Mouse (Mus musculus) MEL (cell line): ENCODE measurements at regions not wholly inside any gene's neighbourhood (a gene's known extent, or its start where the extent isn't known, plus 50 kb on each side); places are given as distances from the start of the nearest gene placed in this dataset.

Source experiments
- CHD1 ChIP-seq: IDR thresholded peaks from 2 replicates; pipeline ENCODE4 v1.6.1; 2012; ENCODE audit warnings: low read depth, mild to moderate bottlenecking, inconsistent platforms, low read length, improper control_type of control experiment
- CHD2 ChIP-seq: IDR thresholded peaks from 2 replicates; pipeline ENCODE4 v1.6.1; 2011; ENCODE audit warnings: low read length, improper control_type of control experiment
- CTCF ChIP-seq, 3 experiments: IDR thresholded peaks in 2 of 3; conservative IDR thresholded peaks in 1 of 3; 2 replicates each; pipeline ENCODE4 v1.5.1; 2011 to 2012; ENCODE audit warnings: low read length in 3 of 3, low read depth in 2 of 3, mild to moderate bottlenecking in 2 of 3, improper control_type of control experiment in 1 of 3, inconsistent platforms in 1 of 3, mixed read lengths in 1 of 3, moderate library complexity in 1 of 3; ENCODE audit not compliant: control insufficient read depth in 1 of 3, insufficient read depth in 1 of 3, poor library complexity in 1 of 3, severe bottlenecking in 1 of 3
- ELF1 ChIP-seq: IDR thresholded peaks from 2 replicates; pipeline ENCODE4 v1.6.1; 2014; ENCODE audit warnings: low read depth, mild to moderate bottlenecking, inconsistent platforms, low read length, improper control_type of control experiment, moderate library complexity
- EP300 ChIP-seq, 2 experiments: IDR thresholded peaks; 2 replicates each; pipeline ENCODE4 v1.6.1; 2011; ENCODE audit warnings: improper control_type of control experiment in 2 of 2, low read length in 2 of 2, low read depth in 1 of 2, mild to moderate bottlenecking in 1 of 2
- MAFK ChIP-seq: IDR thresholded peaks from 2 replicates; pipeline ENCODE4 v1.6.1; 2011; ENCODE audit warnings: low read depth, mild to moderate bottlenecking, low read length, improper control_type of control experiment, borderline replicate concordance
- MYC ChIP-seq: IDR thresholded peaks from 2 replicates; pipeline ENCODE4 v1.6.1; 2011; ENCODE audit warnings: low read depth, mild to moderate bottlenecking, low read length, improper control_type of control experiment, moderate library complexity
- NRF1 ChIP-seq: IDR thresholded peaks from 2 replicates; pipeline ENCODE4 v1.6.1; 2014; ENCODE audit warnings: low read depth, mild to moderate bottlenecking, inconsistent platforms, low read length, improper control_type of control experiment, moderate library complexity; ENCODE audit not compliant: poor library complexity, insufficient read depth, severe bottlenecking
- POLR2A ChIP-seq, 2 experiments: IDR thresholded peaks; 2 replicates each; pipeline ENCODE4 v1.6.1; 2011 to 2012; ENCODE audit warnings: low read length in 2 of 2, mild to moderate bottlenecking in 2 of 2, control low read depth in 1 of 2, improper control_type of control experiment in 1 of 2, low read depth in 1 of 2, moderate library complexity in 1 of 2; ENCODE audit not compliant: control insufficient read depth in 1 of 2, insufficient read depth in 1 of 2, poor library complexity in 1 of 2
- RCOR1 ChIP-seq: IDR thresholded peaks from 2 replicates; pipeline ENCODE4 v1.6.1; 2012; ENCODE audit warnings: low read depth, mild to moderate bottlenecking, inconsistent platforms, low read length, improper control_type of control experiment
- TAL1 ChIP-seq: IDR thresholded peaks from 2 replicates; pipeline ENCODE4 v1.6.1; 2012; ENCODE audit warnings: mild to moderate bottlenecking, inconsistent platforms, low read length, moderate library complexity, mixed read lengths
- TCF12 ChIP-seq: IDR thresholded peaks from 2 replicates; pipeline ENCODE4 v1.6.1; 2014; ENCODE audit warnings: low read depth, mild to moderate bottlenecking, inconsistent platforms, low read length, improper control_type of control experiment, moderate library complexity
- ZMIZ1 ChIP-seq: IDR thresholded peaks from 2 replicates; pipeline ENCODE4 v1.6.1; 2012; ENCODE audit warnings: low read depth, mild to moderate bottlenecking, inconsistent platforms, low read length, improper control_type of control experiment, moderate library complexity

DNA sequence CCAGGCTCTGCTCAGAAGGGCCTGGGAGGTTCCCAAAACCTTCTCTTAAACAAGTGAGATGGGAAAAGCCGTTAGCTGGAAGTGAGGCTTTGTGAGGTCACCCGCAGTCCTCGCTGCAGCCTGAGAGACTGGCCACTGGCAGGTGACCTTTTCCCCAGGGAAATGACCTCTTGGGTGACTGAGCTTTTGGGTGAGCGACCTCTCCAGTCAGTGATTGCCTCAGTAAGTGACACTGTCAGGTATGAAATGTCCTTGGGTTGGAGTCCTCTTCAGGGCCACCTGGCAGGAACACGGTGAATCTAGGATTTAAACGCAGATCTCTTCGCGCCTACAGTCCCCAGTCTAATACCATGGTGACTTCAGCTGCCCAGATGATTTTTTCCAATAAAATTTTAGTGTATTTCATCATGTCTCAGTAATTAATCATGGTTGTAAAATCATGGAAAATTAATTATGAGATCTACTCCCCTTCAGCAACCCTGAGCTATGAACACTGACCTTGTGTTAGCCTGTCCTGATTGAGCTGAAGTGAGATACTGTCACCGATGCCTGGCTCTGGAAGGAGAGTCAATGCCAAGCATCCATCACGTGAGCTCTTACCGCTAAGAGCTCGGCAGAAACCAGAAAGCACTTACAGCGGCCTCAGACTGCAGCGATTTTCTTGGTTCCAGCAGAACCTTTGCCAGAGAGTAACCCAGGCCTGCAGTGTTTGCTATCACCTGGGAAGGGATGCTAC, 87.5 kb upstream of the Sulf2 start:
- no peak for TF ChIP-seq TCF12
- no peak for TF ChIP-seq ELF1
- no peak for TF ChIP-seq POLR2A (IDR thresholded peaks at IDR 0.05; ENCODE audit: control insufficient read depth in 1 of 2, insufficient read depth in 1 of 2, low read depth in 1 of 2, low read length in 2 of 2, poor library complexity in 1 of 2)
- TF ChIP-seq CHD1 = no peak
- TF ChIP-seq ZMIZ1 = no peak
- TF ChIP-seq NRF1 = no peak
- TF ChIP-seq MYC = no peak
- no peak for TF ChIP-seq CHD2
- no peak for TF ChIP-seq MAFK
- no peak for TF ChIP-seq TAL1
- no peak for TF ChIP-seq EP300 (IDR thresholded peaks at IDR 0.05; ENCODE audit: low read depth in 1 of 2, low read length in 2 of 2)
- no peak for TF ChIP-seq CTCF (IDR thresholded peaks at IDR 0.05 in 2 of 3, conservative IDR thresholded peaks at IDR 0.05 in 1 of 3; ENCODE audit: control insufficient read depth in 1 of 3, insufficient read depth in 1 of 3, low read depth in 2 of 3, low read length in 3 of 3, poor library complexity in 1 of 3, severe bottlenecking in 1 of 3)
- no peak for TF ChIP-seq RCOR1
